Mouse (Mus musculus) granulocyte monocyte progenitor cell, adult 5-6 weeks (primary cell): ENCODE data around the gene Hist1h2bl. TPM values are rescaled to one million over a fixed set of nuclear protein-coding genes. Genes with fewer than 3 reads are reported as not detected.

ENCODE experiments used
- ATAC-seq: replicated peaks from 2 replicates; pipeline ENCODE4 v1.8.0; 2016; ENCODE audit warnings: mild to moderate bottlenecking, moderate TSS enrichment, inconsistent platforms; ENCODE audit not compliant: poor library complexity, severe bottlenecking
- total RNA-seq, 2 experiments: library from RNA; stranded (forward) in 1 of 2; stranded (reverse) in 1 of 2; fragments of 200-712, 200-1000 nt in 1 of 2; fragments of >200 nt in 1 of 2; fragmentation: Nextera tagmentation in 1 of 2; gene quantifications; 2 replicates each; pipeline ENCODE4 v1.2.3; 2014 to 2017

Hist1h2bl gene
- 210 and 236 TPM in 2 replicates for total RNA-seq (2014; fragmentation: Nextera tagmentation)
- 416 and 515 TPM in 2 replicates for total RNA-seq (2017)

DNA sequence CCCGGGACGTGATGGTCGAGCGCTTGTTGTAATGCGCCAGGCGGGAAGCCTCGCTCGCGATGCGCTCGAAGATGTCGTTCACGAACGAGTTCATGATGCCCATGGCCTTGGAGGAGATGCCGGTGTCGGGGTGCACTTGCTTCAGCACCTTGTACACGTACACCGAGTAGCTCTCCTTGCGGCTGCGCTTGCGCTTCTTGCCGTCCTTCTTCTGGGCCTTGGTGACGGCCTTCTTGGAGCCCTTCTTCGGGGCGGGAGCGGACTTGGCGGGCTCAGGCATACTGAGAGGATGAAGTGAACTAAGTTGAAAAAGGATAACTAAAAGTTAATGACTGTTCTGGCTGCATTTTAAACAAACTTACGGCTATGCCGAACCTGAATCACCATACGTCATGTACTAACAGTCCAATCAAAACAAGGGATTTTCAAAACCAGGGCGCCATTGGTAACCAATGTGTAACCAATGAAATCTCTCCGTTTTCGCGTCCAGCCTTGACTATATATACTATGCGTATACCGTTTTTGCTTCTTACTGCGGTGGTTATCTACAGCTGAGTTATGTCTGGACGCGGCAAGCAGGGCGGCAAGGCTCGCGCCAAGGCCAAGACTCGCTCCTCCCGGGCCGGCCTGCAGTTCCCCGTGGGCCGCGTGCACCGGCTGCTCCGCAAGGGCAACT, at the start of gene Hist1h2bl, which contains the start of gene Hist1h2ai:
Hist1h2bl (minus strand) TSS at position 280 of the 676 bp plus-strand sequence.
Hist1h2ai (plus strand) TSS at position 559 of the 676 bp plus-strand sequence.
- ATAC-seq, result peak; percentile 81

DNA sequence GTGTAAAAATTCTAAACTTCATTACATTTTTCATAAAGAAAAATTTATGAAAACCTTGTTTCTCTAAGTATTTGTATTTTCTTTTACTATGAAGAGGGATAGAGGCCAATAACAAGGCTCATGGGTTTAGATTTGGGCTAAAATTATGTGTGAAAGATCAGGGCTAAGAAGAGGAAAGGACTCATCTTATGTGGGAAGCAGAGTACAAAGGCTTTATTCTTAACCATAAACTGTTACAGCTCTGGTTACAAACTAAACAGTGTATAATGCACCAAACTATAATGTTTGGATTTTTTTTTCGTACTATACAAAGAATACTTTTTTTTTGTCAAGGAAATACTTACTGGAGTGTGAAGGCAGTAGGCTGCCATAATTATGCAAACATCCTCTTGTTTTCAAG, 39.8 kb upstream of the Hist1h2bl start:
- ATAC-seq, result no peak

DNA sequence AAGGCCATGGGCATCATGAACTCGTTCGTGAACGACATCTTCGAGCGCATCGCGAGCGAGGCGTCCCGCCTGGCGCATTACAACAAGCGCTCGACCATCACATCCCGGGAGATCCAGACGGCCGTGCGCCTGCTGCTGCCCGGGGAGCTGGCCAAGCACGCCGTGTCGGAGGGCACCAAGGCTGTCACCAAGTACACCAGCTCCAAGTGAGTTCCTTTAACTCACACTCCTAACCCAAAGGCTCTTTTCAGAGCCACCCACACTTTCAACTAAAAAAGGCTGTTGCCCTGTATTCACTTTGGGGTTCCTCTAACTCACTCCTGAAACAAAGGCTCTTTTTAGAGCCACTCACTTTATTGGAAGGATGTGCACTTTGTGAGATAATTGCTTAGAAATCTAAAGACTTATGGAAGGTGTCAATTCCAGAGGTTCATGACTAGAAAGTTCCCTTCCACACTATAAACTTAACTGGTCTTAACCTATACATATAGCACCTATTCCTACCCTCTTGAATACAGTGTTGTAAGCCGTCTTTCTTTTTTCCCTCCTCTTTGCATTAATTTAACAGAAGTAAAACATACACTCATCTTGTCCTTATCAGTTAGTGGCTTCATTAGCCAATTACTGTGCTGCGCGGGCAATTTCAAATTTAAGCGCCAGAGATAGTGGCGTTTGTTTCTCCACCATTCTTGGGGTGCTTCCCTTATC, 38.5 kb upstream of the Hist1h2bl start:
- peak; percentile 21 for ATAC-seq

DNA sequence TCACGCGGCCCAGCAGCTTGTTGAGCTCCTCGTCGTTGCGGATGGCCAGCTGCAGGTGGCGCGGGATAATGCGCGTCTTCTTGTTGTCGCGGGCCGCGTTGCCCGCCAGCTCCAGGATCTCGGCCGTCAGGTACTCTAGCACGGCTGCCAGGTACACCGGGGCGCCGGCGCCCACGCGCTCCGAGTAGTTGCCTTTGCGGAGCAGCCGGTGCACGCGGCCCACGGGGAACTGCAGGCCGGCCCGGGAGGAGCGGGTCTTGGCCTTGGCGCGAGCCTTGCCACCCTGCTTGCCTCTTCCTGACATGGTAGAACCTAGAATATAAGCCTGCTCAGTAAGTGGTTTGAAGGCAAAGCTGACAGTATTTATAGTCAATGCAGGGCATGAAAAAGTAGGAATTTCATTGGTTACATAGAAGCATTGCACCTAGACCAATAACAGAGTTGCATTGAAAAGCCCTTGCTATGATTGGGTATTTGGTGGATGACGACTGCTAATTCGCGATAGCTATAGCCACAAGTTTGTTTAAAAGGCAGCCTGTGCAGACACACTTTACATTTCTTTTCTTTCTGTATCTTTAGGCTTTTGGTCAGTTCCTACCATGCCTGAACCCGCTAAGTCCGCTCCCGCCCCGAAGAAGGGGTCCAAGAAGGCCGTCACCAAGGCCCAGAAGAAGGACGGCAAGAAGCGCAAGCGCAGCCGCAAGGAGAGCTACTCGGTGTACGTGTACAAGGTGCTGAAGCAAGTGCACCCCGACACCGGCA, 37.8 kb upstream of the Hist1h2bl start, which contains the start of the genes Hist1h2ak and Hist1h2bn:
Hist1h2ak (minus strand) TSS at position 304 of the 762 bp plus-strand sequence.
Hist1h2bn (plus strand) TSS at position 600 of the 762 bp plus-strand sequence.
- peak; percentile 78 for ATAC-seq

DNA sequence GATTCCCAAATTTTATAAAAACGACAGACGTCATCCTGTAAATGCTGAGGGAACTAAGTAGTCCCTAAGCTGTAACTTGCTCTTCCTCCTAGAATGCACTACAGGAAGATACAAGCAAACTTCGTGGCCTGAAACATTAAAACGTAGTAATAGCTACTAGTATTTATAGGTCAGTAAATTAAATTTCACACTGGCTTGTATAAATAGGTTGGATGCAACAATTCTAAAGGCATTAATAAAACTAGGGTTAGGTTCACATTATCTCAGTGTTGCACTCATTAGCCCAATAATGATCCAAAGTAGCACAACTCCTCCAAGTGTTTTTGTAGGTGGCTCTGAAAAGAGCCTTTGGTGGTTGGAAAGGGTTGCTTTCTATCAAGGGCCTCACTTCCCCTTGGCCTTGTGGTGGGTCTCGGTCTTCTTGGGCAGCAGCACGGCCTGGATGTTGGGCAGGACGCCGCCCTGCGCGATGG, 37.1 kb upstream of the Hist1h2bl start:
- ATAC-seq, result peak; percentile 25; the same call in 1 of the 2 replicates

DNA sequence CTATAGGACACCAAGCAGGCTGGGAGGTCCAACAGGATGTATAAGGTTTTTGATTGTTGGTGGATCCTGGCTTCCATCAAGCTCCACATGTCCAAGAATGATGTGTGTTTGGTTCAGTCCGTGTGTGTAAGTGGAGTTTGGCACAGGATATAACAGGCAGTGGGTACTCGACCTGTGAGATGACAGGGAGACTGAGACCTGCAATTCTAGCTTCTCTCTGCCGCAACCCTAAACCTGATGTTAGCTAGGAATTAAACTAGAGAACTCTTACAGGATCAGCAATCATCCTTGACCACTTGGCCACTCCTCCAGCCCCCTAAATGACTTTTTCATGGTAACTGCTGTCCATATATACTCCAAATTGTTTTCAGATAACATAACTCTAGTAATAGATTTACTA, 36.4 kb upstream of the Hist1h2bl start:
- no peak for ATAC-seq

DNA sequence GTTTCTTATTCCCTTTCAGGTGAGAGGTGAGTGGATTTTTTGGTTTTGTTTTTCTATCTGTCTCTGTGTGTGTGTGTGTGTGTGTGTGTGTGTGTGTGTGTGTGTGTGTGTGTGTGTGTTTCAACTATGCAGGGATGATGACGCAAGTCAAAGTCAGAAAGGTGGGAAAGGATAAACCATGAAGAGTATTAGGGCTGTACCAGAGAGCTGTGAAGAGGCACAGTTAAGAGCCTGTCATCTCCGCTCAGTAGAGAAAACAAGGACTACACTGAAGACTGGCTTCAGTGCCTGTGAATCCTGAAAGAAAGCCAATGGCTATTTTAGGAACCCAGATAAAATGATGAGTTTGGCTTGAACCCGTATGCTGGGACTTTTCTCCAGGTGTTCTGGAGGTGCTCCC, 35.9 kb upstream of the Hist1h2bl start:
- ATAC-seq, result no peak

DNA sequence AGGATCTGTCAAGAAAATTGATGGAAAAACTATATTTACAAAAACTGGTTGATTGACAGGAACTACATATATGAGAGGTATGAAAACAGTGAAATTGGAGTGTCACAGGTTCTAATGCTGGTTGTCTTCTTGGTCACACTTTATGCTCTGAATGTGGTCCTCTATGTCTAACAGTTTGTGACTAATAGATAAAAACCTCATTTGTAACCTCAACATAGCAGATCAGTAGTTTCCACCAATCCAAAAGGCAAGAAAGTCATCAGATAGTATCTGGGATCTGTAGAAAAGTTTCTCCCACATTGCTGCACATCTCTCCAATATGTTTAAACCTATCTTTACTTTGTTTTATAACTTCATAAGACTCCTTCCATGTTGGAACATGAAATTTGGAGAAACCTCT, 35.5 kb upstream of the Hist1h2bl start:
- no peak for ATAC-seq

DNA sequence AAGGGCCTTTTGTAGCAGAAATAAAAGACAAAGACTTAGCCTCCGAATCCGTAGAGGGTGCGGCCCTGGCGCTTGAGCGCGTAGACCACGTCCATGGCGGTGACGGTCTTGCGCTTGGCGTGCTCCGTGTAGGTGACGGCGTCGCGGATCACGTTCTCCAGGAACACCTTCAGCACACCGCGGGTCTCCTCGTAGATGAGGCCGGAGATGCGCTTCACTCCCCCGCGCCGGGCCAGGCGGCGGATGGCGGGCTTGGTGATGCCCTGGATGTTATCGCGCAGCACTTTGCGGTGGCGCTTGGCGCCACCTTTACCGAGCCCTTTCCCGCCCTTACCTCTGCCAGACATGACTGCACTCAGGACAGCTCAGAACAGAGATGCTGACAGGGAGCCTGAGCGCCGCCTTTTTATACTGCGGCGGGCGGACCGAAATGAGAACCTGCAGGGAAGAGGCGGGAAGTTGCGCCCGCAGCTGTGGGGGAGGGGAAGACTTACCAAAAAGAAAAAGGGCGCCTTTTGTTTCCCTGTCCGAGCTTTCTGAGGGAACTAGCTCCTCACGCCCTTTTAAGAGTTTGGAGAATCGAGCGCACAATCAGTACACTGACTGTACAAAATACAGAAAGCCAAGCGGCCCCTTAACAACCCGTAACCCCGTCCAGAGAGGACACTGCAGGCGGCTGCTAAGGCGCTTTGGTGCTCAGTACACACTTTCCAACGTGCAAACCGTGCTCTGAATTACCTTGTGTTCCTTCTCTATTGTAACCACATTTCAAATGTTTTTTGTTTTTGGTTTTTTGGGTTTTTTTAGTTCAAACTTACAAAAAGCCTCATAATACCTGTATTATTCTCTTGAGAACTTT, 34.4 kb upstream of the Hist1h2bl start, which contains the start of gene Hist1h4k:
Hist1h4k (minus strand) TSS at position 347 of the 859 bp plus-strand sequence.
- ATAC-seq, result peak; percentile 62

DNA sequence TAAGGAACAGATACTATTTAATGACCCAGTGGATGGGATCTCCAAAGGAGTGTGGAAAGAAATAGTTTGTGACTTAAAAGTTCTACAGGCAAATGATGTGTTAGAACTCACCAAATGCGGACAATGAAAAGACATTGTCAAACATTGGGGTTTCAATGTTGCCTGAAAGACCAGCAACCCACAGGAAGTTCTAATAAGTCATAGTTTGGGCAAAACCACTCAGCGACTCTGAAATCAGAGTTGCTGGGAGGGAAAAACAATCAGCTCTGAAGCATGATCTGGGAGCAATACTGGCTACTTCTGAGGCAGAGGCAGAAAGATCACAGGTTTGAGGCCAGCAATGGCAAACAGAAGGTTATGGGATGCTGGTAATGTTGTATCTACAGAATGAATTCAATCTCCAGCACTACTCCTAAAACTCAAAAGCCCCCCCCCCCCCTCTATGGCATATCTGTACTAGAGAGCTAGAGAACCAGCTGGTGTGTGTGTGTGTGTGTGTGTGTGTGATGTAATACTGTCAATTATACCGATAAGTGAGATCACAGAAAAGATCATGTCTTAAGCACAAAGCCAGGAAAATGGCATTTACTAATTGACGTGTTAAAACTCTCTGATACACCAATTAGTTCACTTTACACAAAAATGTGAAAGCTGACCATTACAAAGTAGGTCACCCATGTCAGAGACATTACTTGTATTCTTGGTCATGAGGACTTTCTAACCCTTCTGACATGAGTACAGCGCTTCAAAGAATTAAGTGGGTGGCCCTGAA, 33.6 kb upstream of the Hist1h2bl start:
- no peak for ATAC-seq

DNA sequence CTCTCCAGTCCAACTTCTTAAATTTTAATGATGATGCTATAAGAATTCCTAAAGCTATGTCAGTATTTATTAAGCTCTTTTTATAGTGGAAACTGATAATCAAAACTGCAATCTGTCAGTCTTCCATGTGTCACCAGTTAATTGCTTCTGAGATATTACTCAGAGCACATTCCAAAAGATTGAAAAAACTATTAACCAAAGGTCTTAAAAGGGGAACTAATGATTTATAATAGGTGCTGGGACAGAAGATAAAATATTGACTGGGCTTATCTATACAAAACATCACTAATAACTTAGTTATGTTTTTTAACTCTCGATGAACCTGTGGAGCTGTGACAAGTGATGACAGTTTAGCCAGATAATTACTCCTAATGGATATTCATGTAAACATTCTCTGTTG, 29.1 kb upstream of the Hist1h2bl start:
- no peak for ATAC-seq

DNA sequence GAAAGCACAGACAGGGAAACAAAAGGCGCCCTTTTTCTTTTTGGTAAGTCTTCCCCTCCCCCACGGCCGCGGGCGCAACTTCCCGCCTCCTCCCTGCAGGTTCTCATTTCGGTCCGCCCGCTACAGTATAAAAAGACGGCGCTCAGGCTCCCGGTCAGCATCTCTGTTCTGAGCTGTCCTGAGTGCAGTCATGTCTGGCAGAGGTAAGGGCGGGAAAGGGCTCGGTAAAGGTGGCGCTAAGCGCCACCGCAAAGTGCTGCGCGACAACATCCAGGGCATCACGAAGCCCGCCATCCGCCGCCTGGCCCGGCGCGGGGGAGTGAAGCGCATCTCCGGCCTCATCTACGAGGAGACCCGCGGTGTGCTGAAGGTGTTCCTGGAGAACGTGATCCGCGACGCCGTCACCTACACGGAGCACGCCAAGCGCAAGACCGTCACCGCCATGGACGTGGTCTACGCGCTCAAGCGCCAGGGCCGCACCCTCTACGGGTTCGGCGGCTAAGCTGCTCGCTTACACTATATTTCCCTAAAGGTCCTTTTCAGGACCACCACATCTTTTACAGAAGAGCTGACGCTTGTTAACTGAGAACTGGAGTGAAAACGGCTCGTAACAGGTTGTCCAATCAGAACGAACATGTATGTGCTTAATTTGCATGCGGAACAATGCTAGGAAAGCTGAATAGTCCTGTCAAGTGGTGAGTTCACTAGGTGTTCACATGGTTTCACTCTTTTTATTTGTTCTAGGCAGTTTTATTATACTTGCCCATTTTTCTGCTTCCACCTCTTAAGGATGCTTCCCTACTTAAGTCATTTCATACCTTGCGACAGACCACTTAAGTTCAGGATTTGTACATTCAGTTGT, 19.2 kb upstream of the Hist1h2bl start, which contains the start of gene Hist1h4j:
Hist1h4j (plus strand) TSS at position 159 of the 862 bp plus-strand sequence.
- ATAC-seq, result peak; percentile 76

DNA sequence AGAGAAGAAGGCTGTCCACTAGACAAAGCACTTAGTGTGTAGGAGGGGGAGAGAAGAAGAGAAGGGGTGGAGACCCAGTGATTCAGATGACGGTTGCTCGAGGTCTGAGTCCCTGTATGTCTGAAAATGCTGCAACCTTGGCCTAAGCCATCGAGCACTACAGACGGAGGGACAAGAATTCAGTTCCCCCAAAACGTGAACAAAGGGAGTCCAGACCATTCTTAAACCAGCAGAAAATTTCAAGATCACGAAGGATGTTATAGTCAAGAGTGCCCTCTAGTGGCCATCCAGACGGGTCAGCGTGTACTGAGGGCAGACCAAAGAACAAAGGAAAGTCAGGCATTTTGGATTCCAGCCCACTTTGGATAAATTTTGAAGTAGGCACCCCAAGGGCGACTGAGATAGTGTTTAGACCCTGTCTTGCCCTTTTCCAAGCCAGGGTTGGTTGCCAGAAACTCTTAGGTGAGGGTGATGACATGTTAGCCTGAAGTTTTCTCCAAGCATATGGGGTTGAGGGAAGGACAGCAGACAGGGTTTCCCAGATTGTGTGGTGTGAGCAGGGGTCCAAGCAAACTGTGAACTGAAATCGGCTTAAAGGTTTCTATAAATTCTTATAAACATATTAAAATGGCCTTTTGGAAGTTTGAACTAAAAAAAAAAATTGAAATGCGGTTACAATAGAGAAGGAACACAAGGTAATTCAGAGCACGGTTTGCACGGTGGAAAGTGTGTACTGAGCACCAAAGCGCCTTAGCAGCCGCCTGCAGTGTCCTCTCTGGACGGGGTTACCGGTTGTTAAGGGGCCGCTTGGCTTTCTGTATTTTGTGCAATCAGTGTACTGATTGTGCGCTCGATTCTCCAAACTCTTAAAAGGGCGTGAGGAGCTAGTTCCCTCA, 18.3 kb upstream of the Hist1h2bl start:
- peak; percentile 71 for ATAC-seq

DNA sequence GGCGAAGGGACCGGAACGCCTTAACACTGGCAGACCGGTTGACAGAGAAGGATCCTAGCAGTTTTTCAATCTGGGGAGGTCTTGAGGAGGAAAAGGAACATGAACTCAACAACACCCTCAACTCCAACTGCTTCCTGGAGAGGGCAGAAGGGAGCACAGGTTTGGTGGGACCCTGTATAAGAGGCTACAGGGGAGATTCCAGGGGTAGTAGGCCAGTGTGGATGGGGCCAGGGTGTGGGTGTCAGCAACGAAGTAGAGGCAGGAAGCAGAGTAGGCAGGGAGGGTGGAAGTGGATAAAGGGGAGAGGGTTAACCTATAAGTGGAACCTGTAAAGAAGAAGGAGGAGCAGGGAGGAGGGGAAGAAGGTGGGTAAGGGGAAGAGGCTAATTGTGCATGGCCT, 17.5 kb upstream of the Hist1h2bl start:
- no peak for ATAC-seq

DNA sequence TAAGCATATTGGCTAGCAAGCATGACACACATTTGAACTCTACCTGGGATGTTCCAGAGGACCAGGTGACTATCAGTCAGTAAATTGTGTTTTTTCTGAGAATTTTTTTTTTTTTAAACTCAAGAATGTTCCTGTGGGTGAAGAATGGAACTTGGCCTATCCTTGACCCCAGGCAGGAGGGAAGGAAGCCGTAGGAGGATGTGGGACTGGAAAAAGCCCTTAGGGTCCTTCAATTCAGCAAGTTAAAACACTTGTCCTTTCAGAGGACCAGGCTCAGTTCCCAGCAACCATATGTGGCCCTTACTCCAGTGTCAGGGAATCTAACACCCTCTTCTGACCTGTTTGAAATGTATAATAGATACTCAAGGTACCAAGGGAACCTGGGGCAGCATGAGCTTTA, 13.6 kb upstream of the Hist1h2bl start:
- ATAC-seq, result no peak

DNA sequence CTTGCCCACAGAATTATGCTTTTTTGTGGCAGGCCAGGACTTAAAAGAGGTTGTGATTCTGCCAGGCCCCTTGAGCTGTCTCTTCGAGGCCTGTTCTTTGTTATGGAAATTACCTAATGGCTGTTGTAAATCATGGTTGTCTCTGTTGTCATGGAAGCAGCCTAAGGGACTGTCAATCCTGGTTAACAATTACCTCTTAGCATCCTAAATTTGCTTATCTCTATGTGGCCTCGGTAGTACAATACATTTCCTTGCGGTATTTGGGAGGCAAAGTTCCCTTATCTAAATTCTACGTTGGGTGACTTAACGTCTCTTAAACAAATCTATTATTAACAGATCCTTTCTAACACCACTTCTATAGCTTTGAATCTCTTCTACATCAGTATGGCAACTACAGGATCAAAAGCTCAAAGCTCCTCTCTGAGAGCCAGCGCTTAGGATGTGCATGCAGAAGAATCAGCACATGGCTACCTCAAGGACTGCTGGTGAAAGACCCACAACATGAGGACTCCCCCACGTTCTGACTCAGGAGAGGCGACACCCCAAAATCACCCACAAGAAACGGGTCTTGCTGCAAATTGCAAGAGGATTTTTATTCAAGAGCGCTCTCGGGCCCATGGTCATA, 12.1 kb upstream of the Hist1h2bl start:
- ATAC-seq, result no peak
